Mouse (Mus musculus) brain, embryonic 18.5 days (tissue): ENCODE results near the gene Angel1.

ENCODE experiments used
- DNase-seq: peaks from one replicate; pipeline ENCODE4 v3.0.0-alpha.2; 2012; ENCODE audit warnings: low read depth, low spot score

Angel1 gene

GRCm38 (mm10) chr12:86726120-86726640, at the start of gene Angel1:
TSS of gene Angel1 (minus strand) at chr12:86726460.
- peak; percentile 90 for DNase-seq

GRCm38 (mm10) chr12:86775561-86776280, 49.5 kb upstream of the Angel1 start:
- no peak for DNase-seq

- no peak for DNase-seq
Measured at GRCm38 (mm10) chr12:86772551-86772950, 46.3 kb upstream of the Angel1 start.

GRCm38 (mm10) chr12:86771823-86772427, 45.7 kb upstream of the Angel1 start:
- DNase-seq, result peak; percentile 86

GRCm38 (mm10) chr12:86770927-86771326, 44.7 kb upstream of the Angel1 start:
- DNase-seq, result no peak

- DNase-seq, result no peak
Measured at GRCm38 (mm10) chr12:86770261-86770670, 44.0 kb upstream of the Angel1 start.

GRCm38 (mm10) chr12:86769819-86770218, 43.6 kb upstream of the Angel1 start:
- DNase-seq, result no peak

GRCm38 (mm10) chr12:86768986-86769580, 42.8 kb upstream of the Angel1 start:
- no peak for DNase-seq

- DNase-seq, result no peak
Measured at GRCm38 (mm10) chr12:86767868-86768631, 41.8 kb upstream of the Angel1 start.

- no peak for DNase-seq
Measured at GRCm38 (mm10) chr12:86766467-86766866, 40.2 kb upstream of the Angel1 start.

- DNase-seq, result no peak
Measured at GRCm38 (mm10) chr12:86764060-86764459, 37.8 kb upstream of the Angel1 start.

GRCm38 (mm10) chr12:86761036-86761435, 34.8 kb upstream of the Angel1 start:
- DNase-seq, result no peak

GRCm38 (mm10) chr12:86734319-86734810, 8.1 kb upstream of the Angel1 start, which contains the start of gene Lrrc74a:
TSS of gene Lrrc74a (plus strand) at chr12:86734369.
- no peak for DNase-seq

- DNase-seq, result peak; percentile 32
Measured at GRCm38 (mm10) chr12:86725706-86726105, 554 bp downstream of the Angel1 start.

GRCm38 (mm10) chr12:86724300-86724699, 2.0 kb downstream of the Angel1 start:
- DNase-seq, result no peak

- DNase-seq, result no peak
Measured at GRCm38 (mm10) chr12:86721453-86721852, 4.8 kb downstream of the Angel1 start.

- no peak for DNase-seq
Measured at GRCm38 (mm10) chr12:86719961-86720639, 6.2 kb downstream of the Angel1 start.

GRCm38 (mm10) chr12:86716962-86717361, 9.3 kb downstream of the Angel1 start:
- DNase-seq, result no peak

GRCm38 (mm10) chr12:86715401-86715800, 10.9 kb downstream of the Angel1 start:
- DNase-seq, result no peak

GRCm38 (mm10) chr12:86714026-86714425, 12.2 kb downstream of the Angel1 start:
- no peak for DNase-seq

- DNase-seq, result no peak
Measured at GRCm38 (mm10) chr12:86705843-86706242, 20.4 kb downstream of the Angel1 start.
